ENCODE assay signal across 18 mouse cellular contexts in the genomic region with DNA sequence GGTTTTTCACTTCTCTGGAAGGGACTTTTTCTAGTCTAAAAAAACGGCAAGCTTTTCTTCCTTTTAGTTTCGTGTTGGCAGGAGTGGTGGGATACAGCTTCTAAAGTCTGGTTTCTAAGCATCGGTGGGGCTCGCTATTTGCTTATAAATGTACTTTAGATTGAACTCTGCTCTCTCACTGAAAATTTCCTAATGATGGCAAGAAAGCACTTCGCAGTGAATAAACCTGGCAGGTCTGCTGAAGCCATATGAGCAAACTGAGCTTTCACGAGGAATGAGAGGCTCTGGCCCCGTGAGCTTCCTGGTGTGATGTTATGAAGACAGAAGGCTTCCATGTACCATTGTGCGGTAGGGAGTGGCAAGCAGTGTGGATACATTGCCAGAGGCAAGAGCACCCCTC.
DNase-seq lines count a peak whose midpoint lies in the region; ATAC-seq lines count a peak whose summit lies in the region.
"Had no signal": no experiment of that assay in that cellular context is flagged by ENCODE, and none has a peak within 500 bp of the region (broad histone marks: within the 10 kb centered on the region; RNA-seq: fewer than 3 reads in every experiment).

No protein-coding gene starts in this region.

- peaks cover 20% of the 10 kb centered on the region for H3K4me1 ChIP-seq in neural tube, embryonic 12.5 days
- H3K4me1 ChIP-seq in hindbrain, embryonic 11.5 days (replicated peaks; ENCODE audit: control insufficient read depth, insufficient read depth, low read length): peaks cover 4% of the 10 kb centered on the region
- peaks cover 38% of the 10 kb centered on the region for H3K4me1 ChIP-seq in midbrain, embryonic 12.5 days
- peaks cover 9% of the 10 kb centered on the region for H3K4me1 ChIP-seq in heart, embryonic 12.5 days (replicated peaks)
- H3K4me1 ChIP-seq: heart, embryonic 15.5 days had no signal

- ATAC-seq in neural tube, embryonic 12.5 days (ENCODE audit: low FRiP score, low read depth): no peak
- no peak for ATAC-seq in hindbrain, embryonic 11.5 days (ENCODE audit: low FRiP score)
- ATAC-seq in midbrain, embryonic 12.5 days (ENCODE audit: low FRiP score, low read depth): no peak
- no peak for ATAC-seq in heart, embryonic 12.5 days (ENCODE audit: insufficient number of reproducible peaks, low FRiP score)
- ATAC-seq in CD4-positive, CD25-positive, alpha-beta regulatory T cell, adult 4 months: no peak
- ATAC-seq: Patski had no signal

- no peak for DNase-seq in neural tube, embryonic 10.5 days (ENCODE audit: extremely low spot score, low spot score)
- DNase-seq in hindbrain, embryonic 11.5 days (ENCODE audit: low spot score): no peak
- no peak for DNase-seq in ovary, adult 18-20 months (ENCODE audit: low spot score)
- no peak for DNase-seq in left cerebral cortex, postnatal 25 days (ENCODE audit: low spot score in 2 of 2)
- DNase-seq: cerebellum, adult 8-10 months; heart, adult 11 months; kidney, adult 8-10 months; kidney, postnatal 25 days; liver; lung, adult 2 months; lung, postnatal 36 days; thymus, adult 18-20 months had no signal

- intact Hi-C loops in left cerebral cortex, postnatal 25 days (cut with DNase I): no loop called here

- H3K36me3 ChIP-seq in neural tube, embryonic 12.5 days: no peaks in the 10 kb centered on the region
- no peaks in the 10 kb centered on the region for H3K36me3 ChIP-seq in hindbrain, embryonic 11.5 days (ENCODE audit: control insufficient read depth, insufficient read depth, low read length)
- no peaks in the 10 kb centered on the region for H3K36me3 ChIP-seq in midbrain, embryonic 12.5 days
- H3K36me3 ChIP-seq in heart, embryonic 12.5 days: no peaks in the 10 kb centered on the region
- H3K36me3 ChIP-seq: heart, embryonic 15.5 days had no signal

- no peaks in the 10 kb centered on the region for H3K27me3 ChIP-seq in neural tube, embryonic 12.5 days (replicated peaks)
- H3K27me3 ChIP-seq in hindbrain, embryonic 11.5 days (ENCODE audit: control insufficient read depth, insufficient read depth, low read length): no peaks in the 10 kb centered on the region
- H3K27me3 ChIP-seq in midbrain, embryonic 12.5 days: no peaks in the 10 kb centered on the region; the same call in 1 of the 2 replicates
- H3K27me3 ChIP-seq in heart, embryonic 12.5 days (replicated peaks): peaks cover 29% of the 10 kb centered on the region
- H3K27me3 ChIP-seq: Patski had no signal

- WGBS in neural tube, embryonic 12.5 days: 49% methylated on average over 8 of the region's 8 CpGs
- 38% methylated on average over 8 of the region's 8 CpGs for WGBS in hindbrain, embryonic 11.5 days
- WGBS in midbrain, embryonic 12.5 days: 43% methylated on average over 8 of the region's 8 CpGs
- WGBS in heart, embryonic 12.5 days: 61% methylated on average over 8 of the region's 8 CpGs

- H3K4me3 ChIP-seq in neural tube, embryonic 12.5 days: no peak overlapping the region
- no peak overlapping the region for H3K4me3 ChIP-seq in hindbrain, embryonic 11.5 days (ENCODE audit: low read depth, low read length)
- no peak overlapping the region for H3K4me3 ChIP-seq in midbrain, embryonic 12.5 days
- no peak overlapping the region for H3K4me3 ChIP-seq in heart, embryonic 12.5 days
- H3K4me3 ChIP-seq: heart, embryonic 15.5 days had no signal

- H3K9me3 ChIP-seq in neural tube, embryonic 12.5 days: no peaks in the 10 kb centered on the region
- H3K9me3 ChIP-seq in hindbrain, embryonic 11.5 days (ENCODE audit: control insufficient read depth, low read length): no peaks in the 10 kb centered on the region
- H3K9me3 ChIP-seq in midbrain, embryonic 12.5 days: no peaks in the 10 kb centered on the region
- H3K9me3 ChIP-seq in heart, embryonic 12.5 days (replicated peaks): no peaks in the 10 kb centered on the region
- H3K9me3 ChIP-seq: heart, embryonic 15.5 days had no signal

- H3K27ac ChIP-seq in neural tube, embryonic 12.5 days: no peak overlapping the region
- H3K27ac ChIP-seq in hindbrain, embryonic 11.5 days (ENCODE audit: low read depth, low read length): peak overlapping the region; percentile 65
- peak overlapping the region; percentile 61 for H3K27ac ChIP-seq in midbrain, embryonic 12.5 days (replicated peaks)
- no peak overlapping the region for H3K27ac ChIP-seq in heart, embryonic 12.5 days (ENCODE audit: poor library complexity, severe bottlenecking)
- H3K27ac ChIP-seq: heart, embryonic 15.5 days had no signal

- H3K9ac ChIP-seq in neural tube, embryonic 12.5 days: no peak overlapping the region
- H3K9ac ChIP-seq in hindbrain, embryonic 11.5 days (ENCODE audit: low read depth, low read length): no peak overlapping the region; the same call in 1 of the 2 replicates
- H3K9ac ChIP-seq in midbrain, embryonic 12.5 days (replicated peaks): 0 out of 2 replicates have a peak overlapping the region, but pooled peaks have one; percentile 20
- H3K9ac ChIP-seq in heart, embryonic 12.5 days: no peak overlapping the region
- H3K9ac ChIP-seq: heart, embryonic 15.5 days had no signal

- peak overlapping the region; percentile 18; the same call in 1 of the 2 replicates for H3K4me2 ChIP-seq in neural tube, embryonic 12.5 days (replicated peaks)
- H3K4me2 ChIP-seq in hindbrain, embryonic 11.5 days (replicated peaks; ENCODE audit: low read depth, low read length): peak overlapping the region; percentile 21
- peak overlapping the region; percentile 35 for H3K4me2 ChIP-seq in midbrain, embryonic 12.5 days (replicated peaks)
- no peak overlapping the region for H3K4me2 ChIP-seq in heart, embryonic 12.5 days
- H3K4me2 ChIP-seq: heart, embryonic 15.5 days had no signal

Comparison
In these comparisons a context has a peak if more than half of its experiments do, and no peak if none do; other contexts are left out.
1. H3K27ac ChIP-seq: peak in hindbrain, embryonic 11.5 days (single experiment) and midbrain, embryonic 12.5 days (single experiment); none in neural tube, embryonic 12.5 days (single experiment) and heart, embryonic 12.5 days (single experiment).